Mouse (Mus musculus) stomach, postnatal 0 days (tissue): ENCODE measurements at regions not wholly inside any gene's neighbourhood (a gene's known extent, or its start where the extent isn't known, plus 50 kb on each side); places are given as distances from the start of the nearest gene placed in this dataset.

ENCODE experiments used
- ATAC-seq: fragments of 200-750 bp; cut with Nextera tagmentation; 2 replicates; pipeline ENCODE4 v1.8.0; 2017; ENCODE audit not compliant: low FRiP score, low TSS enrichment
- DNase-seq: peaks from one replicate; pipeline ENCODE4 v3.0.0-alpha.2; 2016; ENCODE audit warnings: low spot score
- H3K27ac ChIP-seq: fragments of 300-500 bp; sonication (generic); replicated peaks from 2 replicates; pipeline ENCODE4 v1.5.1; 2014; ENCODE audit warnings: mild to moderate bottlenecking, control low read depth
- H3K27me3 ChIP-seq: fragments of 300-500 bp; sonication (generic); 2 replicates; pipeline ENCODE4 v1.6.1; 2014; ENCODE audit warnings: low read length; ENCODE audit not compliant: control insufficient read depth, insufficient read depth
- H3K36me3 ChIP-seq: fragments of 300-500 bp; sonication (generic); 2 replicates; pipeline ENCODE4 v1.6.1; 2014; ENCODE audit warnings: low read length, mixed read lengths; ENCODE audit not compliant: control insufficient read depth, insufficient read depth
- H3K4me1 ChIP-seq: fragments of 300-500 bp; sonication (generic); replicated peaks from 2 replicates; pipeline ENCODE4 v1.6.1; 2014; ENCODE audit warnings: antibody characterized with exemption; ENCODE audit not compliant: control insufficient read depth, insufficient read depth
- H3K4me2 ChIP-seq: fragments of 300-500 bp; sonication (generic); replicated peaks from 2 replicates; pipeline ENCODE4 v1.6.1; 2014; ENCODE audit warnings: low read depth, mild to moderate bottlenecking, control low read depth, moderate library complexity
- H3K4me3 ChIP-seq: fragments of 300-500 bp; sonication (generic); 2 replicates; pipeline ENCODE4 v1.5.1; 2014; ENCODE audit warnings: low read depth, low read length, control low read depth
- H3K9ac ChIP-seq: fragments of 300-500 bp; sonication (generic); 2 replicates; pipeline ENCODE4 v1.6.1; 2014; ENCODE audit warnings: mild to moderate bottlenecking, low read length, control low read depth, mixed read lengths
- H3K9me3 ChIP-seq: fragments of 300-500 bp; sonication (generic); 2 replicates; pipeline ENCODE4 v1.6.1; 2016; ENCODE audit warnings: low read length; ENCODE audit not compliant: control insufficient read depth
- CTCF ChIP-seq: IDR thresholded peaks from 2 replicates; pipeline ENCODE4 v1.5.1; 2016; ENCODE audit warnings: antibody characterized with exemption, low read depth, mild to moderate bottlenecking, moderate library complexity
- EP300 ChIP-seq: optimal IDR thresholded peaks from 2 replicates; pipeline ENCODE3; 2016; ENCODE audit warnings: antibody characterized with exemption
- WGBS: fragments of 180-500 bp; shearing (Covaris S2); extraction: QIAGEN DNeasy Blood & Tissue Kit; methylation state at CpG from one replicate; pipeline ENCODE4 v1.1.7; 2014; 5-methylcytosine and 5-hydroxymethylcytosine counted together

- 72% methylated on average over 2 of the region's 2 CpGs for WGBS
- TF ChIP-seq EP300, result no peak
- TF ChIP-seq CTCF, result no peak
- DNase-seq (no peak), ATAC-seq (no peak)
- Histone ChIP-seq H3K9ac (no peak overlapping the region), H3K4me2 (no peak overlapping the region), H3K27ac (no peak overlapping the region), H3K4me1 (no peaks in the 10 kb centered on the region), H3K9me3 (no peaks in the 10 kb centered on the region), H3K4me3 (no peak overlapping the region), H3K27me3 (no peaks in the 10 kb centered on the region), H3K36me3 (no peaks in the 10 kb centered on the region)
These were observed 159.5 kb upstream of the Tmem161b start for GRCm38 (mm10) chr13:84062616-84063015.

GRCm38 (mm10) chr13:84063406-84063805 lies 158.7 kb upstream of the Tmem161b start:
- Histone ChIP-seq H3K4me2 (no peak overlapping the region), H3K36me3 (no peaks in the 10 kb centered on the region), H3K27ac (no peak overlapping the region), H3K27me3 (no peaks in the 10 kb centered on the region), H3K9ac (no peak overlapping the region), H3K9me3 (no peaks in the 10 kb centered on the region), H3K4me3 (no peak overlapping the region), H3K4me1 (no peaks in the 10 kb centered on the region)
- TF ChIP-seq CTCF (no peak), EP300 (no peak)
- DNase-seq, result no peak
- no peak for ATAC-seq
- WGBS, result 37% methylated on average over 2 of the region's 2 CpGs

GRCm38 (mm10) chr13:84064291-84064940 lies 157.7 kb upstream of the Tmem161b start:
- no peak overlapping the region for H3K27ac ChIP-seq
- no peak overlapping the region for H3K4me2 ChIP-seq
- 45% methylated on average over 5 of the region's 5 CpGs for WGBS
- no peaks in the 10 kb centered on the region for H3K4me1 ChIP-seq
- no peaks in the 10 kb centered on the region for H3K36me3 ChIP-seq
- ATAC-seq (no peak), DNase-seq (no peak)
- H3K9ac ChIP-seq, result no peak overlapping the region
- H3K27me3 ChIP-seq, result no peaks in the 10 kb centered on the region
- TF ChIP-seq EP300 (no peak), CTCF (no peak)
- H3K9me3 ChIP-seq, result no peaks in the 10 kb centered on the region
- no peak overlapping the region for H3K4me3 ChIP-seq

- no peak overlapping the region for H3K27ac ChIP-seq
- no peak for DNase-seq
- H3K4me1 ChIP-seq, result no peaks in the 10 kb centered on the region
- WGBS, result 60% methylated on average over 8 of the region's 8 CpGs
- TF ChIP-seq CTCF (no peak), EP300 (no peak)
- H3K36me3 ChIP-seq, result no peaks in the 10 kb centered on the region
- no peak overlapping the region for H3K4me3 ChIP-seq
- no peak for ATAC-seq
- no peak overlapping the region for H3K9ac ChIP-seq
- no peak overlapping the region for H3K4me2 ChIP-seq
- H3K9me3 ChIP-seq, result no peaks in the 10 kb centered on the region
- H3K27me3 ChIP-seq, result no peaks in the 10 kb centered on the region
These were observed 156.7 kb upstream of the Tmem161b start for GRCm38 (mm10) chr13:84065256-84065898.

GRCm38 (mm10) chr13:84066211-84066959 lies 155.7 kb upstream of the Tmem161b start:
- H3K9ac ChIP-seq, result no peak overlapping the region
- ATAC-seq, result no peak
- no peak overlapping the region for H3K27ac ChIP-seq
- H3K27me3 ChIP-seq, result no peaks in the 10 kb centered on the region
- H3K4me2 ChIP-seq, result no peak overlapping the region
- H3K9me3 ChIP-seq, result no peaks in the 10 kb centered on the region
- no peak overlapping the region for H3K4me3 ChIP-seq
- TF ChIP-seq CTCF (no peak), EP300 (no peak)
- WGBS, result 49% methylated on average over 15 of the region's 15 CpGs
- no peaks in the 10 kb centered on the region for H3K36me3 ChIP-seq
- no peaks in the 10 kb centered on the region for H3K4me1 ChIP-seq
- DNase-seq, result no peak
